Mouse (Mus musculus) yolk sac, embryonic 10.5 days (tissue): ENCODE results near the gene Khdc4.
"Not testable (repeated sequence)": the region's sequence is repeated elsewhere in the genome, so short reads cannot be mapped to it uniquely, and the experiment has no call there.

ENCODE experiments used
- DNase-seq: peaks from one replicate; pipeline ENCODE4 v3.0.0-alpha.2; 2017; ENCODE audit warnings: low spot score

The Khdc4 gene

DNA sequence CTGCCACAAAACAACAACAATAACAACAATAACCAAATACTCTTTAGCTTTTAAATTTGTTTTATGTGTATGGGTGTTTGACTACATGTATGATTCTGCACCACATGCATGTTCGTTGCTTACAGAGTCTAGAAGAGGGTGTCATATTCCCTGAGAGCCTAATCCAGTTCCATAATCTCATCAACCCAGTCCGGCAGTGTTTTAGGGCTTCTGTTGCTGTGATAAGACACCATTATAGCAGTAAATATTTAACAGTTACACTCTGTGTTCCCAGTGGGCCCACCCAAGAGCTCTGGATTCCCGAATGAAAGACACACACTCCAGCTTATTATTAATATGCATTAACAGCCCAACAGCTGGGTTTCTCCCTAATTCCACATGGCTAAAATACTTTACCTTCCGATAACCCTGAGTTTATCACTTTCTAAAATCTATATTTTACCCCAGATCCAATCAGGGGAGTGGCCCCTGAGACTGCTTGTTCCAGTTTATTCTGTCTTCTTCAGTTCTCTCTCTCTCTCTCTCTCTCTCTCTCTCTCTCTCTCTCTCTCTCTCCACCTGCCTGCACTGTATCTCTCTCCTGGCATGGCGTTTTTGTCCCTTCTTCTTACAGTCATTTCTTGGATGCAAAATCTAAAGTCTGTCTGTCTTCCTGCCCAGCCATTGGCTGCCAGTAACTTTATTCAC lies 27.0 kb upstream of the Khdc4 start:
- DNase-seq, result no peak

DNA sequence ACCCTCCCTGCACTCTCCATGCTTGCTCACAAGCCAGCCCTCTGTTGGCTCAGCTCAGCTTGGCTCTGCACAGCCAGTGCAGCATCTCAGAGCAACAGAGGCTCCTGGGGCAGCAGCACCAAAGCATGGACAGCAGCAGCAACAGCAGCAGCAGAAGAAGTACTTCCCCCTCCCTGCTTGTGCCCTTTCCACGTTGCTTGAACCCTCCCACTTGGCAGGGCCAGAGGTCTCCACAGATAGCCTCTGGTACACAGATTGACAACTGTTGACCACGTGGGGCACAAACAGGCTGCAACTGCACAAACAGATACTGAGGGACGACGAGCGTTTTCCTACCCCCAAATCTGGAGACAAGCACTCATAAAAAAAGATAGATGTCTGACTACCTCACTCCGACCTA lies 25.8 kb upstream of the Khdc4 start:
- no peak for DNase-seq

DNA sequence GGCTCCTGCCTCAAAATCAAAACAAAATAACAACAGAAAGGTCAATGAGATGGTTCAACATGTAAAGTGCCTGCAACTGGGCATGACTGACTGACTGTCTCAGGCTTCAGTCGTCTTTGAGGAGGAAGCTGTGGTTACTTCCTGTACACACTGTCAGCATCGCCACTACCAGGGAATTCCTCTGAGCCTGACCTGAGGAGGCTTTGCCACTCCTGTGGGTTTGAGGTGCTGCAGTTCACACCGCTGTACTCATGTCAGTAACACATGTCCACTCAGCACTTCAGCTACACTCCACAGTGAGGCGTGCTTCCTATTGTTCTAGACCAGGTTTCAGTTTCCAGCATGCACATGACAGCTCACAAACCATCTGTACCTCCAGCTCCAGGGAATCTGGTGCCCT lies 21.5 kb upstream of the Khdc4 start:
- no peak for DNase-seq

DNA sequence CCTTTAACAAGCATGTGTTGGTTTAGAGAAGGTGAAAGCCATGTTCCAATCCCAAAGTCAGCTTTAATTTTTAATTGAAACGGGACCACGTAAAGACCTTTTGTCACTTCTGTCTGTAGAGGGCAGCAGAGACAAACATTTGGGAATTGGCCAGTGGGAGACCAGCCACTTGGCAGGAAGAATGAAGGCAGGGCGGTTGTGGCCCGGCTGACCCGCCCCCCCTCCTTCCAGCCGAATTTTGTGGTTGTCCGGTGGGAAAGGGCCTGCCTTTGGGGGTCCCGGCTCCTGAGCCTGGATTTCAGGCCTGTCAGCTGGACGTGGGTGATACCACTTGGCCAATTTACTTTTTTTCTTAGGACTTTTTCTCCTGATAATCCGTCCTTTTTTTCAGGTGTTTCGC lies 8.2 kb upstream of the Khdc4 start:
- DNase-seq, result peak; percentile 78

DNA sequence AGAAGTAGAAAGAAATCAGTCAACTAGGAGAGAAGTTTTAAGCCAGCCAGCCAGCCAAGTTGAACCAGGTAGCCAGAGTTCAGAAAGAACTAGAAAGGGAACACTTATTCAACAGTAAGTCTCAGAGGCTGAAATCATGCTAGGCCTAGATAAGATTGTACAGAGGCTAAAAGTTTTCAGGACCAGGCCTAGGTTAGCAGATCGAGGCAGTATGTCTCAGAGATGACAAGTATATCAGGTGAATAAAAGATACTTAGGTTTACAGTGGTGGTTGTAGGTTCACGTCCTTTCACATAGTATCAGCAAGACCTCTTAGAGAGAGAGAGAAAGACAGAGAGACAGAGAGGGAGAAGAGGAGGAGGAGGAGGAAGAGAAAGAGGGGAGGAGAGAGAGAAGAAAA lies 1.8 kb upstream of the Khdc4 start:
- no peak for DNase-seq

DNA sequence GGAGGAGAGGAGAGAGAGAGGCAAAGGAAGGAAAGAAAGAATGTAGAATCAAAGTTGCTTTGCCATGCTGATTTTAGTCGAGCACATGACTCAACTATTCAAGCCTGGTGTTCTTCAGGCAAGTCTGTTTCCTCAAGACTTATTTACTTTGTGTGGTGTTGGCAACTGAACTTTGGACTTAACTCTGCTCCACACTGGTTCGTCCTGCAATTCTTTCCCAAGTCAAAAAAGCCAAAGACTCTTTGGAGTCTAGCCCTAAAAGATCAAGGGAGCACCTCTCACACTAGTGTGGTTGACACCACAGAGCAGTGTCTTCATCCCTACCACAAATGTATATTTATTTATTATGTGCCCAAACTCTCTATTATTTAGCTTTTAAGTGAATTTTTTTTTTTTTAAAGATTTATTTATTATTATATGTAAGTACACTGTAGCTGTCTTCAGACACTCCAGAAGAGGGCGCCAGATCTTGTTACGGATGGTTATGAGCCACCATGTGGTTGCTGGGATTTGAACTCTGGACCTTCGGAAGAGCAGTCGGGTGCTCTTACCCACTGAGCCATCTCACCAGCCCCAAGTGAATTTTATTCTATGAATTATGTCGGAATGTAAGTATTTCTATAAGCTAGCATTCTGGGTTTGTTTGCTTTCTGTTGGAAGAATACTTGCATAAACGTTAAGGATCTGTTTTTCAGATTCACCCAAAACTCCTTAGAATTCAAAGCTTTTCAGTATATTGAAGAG lies 1.2 kb upstream of the Khdc4 start:
- peak; percentile 75 for DNase-seq

DNA sequence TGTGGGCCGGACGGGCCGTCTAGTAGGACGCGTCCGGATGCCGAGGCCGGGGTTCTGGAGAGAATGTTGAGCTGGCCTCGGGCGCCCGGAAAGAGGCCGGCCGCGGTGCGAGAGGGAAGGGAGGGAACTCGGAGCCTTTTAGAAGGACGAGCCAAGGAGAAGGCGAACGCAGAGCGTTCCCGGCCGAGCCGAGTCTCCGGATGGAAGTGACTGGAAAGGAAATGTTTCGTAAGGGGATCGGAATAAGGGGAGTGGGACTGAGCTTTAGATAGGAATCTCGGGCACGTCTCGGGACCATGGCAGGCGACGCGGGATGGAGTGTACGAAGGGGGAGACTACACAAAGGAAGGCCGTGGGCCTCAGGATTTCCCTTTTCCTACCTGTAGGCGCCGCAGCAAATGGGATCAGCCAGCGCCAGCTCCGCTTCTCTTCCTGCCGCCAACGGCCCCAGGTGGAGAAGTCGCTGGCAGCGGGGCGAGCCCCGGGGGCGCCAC lies 402 bp downstream of the Khdc4 start:
- no peak for DNase-seq

DNA sequence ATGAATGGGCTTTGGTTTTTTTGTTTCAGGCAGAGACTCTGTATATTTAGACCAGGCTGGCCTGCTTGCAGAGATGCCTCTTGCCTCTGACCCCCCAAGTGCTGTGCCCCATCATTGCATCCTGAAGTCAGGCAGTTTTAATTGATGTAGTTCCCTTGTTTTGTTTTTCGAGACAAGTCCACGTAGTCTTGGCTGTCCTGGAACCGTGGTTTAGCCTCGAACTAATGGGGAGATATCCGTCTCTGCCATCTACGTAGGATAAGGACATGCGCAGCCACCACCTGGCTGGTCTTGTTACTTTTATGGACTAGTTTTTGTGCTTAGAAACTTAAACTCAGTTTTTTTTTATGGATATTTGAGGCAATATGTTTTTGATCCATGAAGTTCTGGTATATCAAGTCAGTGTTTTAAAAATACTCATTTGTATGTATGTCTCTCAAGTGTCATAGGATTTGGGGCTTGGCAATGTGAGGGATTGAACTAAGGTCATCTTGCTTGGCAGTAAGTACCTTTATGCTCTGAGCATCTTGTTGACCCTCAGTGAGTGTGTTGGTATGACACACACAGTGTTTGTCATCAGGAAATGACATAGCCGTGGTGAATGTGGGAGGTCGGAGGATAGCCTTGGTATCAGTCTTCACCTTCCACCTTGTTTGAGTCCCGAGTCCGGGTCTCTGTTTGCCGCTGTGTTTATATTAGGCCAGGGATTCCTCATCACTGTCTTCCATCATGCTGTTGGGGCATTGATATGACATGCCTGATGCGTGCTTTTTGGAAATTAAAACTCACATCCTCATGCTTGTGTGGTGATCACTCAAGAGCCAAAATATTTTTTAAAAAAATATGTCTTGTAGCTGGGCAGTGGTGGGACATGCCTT lies 1.4 kb downstream of the Khdc4 start:
- no peak for DNase-seq

DNA sequence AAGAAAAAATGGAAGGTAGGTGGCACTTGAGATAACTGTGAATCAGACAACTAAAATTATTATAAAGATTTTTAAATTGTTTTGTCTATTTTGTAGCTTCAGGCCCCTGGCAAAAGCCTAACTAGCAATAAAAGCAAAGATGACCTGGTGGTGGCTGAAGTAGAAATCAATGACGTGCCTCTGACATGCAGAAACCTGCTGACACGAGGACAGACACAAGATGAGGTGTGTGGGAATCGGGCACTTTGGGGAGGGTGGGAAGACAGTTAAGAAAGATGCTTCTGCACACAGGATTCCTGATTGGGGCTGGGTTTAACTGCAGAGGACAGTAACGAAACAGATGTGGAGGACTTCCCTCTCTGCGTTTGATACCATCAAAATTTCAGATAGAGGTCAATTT lies 3.5 kb downstream of the Khdc4 start:
- DNase-seq, result no peak

DNA sequence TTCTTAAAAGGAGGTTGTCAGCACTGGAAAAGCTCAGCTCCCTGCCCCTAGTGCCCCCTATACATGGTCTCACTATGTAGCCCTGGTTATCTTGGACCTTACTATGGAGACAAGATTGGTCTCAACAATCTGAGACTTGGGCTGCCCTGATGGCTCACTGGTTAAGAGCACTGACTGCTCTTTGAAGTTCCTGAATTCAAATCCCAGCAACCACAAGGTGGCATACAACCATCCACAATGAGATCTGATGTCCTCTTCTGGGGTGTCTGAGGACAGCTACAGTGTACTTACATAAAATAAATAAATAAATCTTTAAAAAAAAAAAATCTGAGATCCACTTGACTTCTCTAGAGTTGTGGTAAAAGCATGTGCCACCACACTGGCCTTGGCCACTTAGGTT lies 9.9 kb downstream of the Khdc4 start:
- no peak for DNase-seq

DNA sequence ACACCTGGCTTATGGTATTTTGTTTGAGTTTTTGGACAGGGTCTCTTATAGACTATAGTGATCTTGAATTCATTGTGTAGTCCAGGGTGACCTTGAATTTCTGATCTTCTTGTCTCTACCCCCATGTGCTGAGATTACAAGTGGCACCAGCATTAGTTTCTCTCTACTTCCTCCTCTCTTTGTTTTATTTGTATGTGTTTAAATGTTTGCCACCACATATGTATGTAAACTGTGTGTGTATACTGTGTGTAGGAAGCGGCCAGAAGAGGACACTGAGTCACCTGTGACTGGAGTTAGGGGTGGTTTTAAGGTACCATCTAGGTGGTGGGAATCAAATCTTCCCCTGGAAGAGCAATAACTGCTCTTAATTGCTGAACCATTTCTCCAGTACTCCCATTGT lies 12.4 kb downstream of the Khdc4 start:
- DNase-seq, result no peak

DNA sequence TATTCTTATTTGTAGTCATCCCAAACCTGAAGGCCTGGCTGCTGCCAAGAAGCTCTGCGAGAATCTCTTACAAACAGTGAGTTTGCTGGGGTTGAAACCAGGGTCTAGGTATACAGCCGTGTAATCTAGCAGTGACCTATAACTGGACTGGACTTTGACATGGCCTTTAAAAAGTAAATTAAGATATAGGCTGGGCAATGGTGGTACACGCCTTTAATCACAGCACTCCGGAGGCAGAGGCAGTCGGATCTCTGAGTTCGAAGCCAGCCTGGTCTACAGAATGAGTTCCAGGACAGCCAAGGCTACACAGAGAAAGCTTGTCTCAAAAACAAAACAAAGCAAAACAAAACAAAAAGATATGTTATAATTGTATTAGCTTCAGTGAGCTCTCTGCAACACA lies 13.2 kb downstream of the Khdc4 start:
- DNase-seq, result no peak

DNA sequence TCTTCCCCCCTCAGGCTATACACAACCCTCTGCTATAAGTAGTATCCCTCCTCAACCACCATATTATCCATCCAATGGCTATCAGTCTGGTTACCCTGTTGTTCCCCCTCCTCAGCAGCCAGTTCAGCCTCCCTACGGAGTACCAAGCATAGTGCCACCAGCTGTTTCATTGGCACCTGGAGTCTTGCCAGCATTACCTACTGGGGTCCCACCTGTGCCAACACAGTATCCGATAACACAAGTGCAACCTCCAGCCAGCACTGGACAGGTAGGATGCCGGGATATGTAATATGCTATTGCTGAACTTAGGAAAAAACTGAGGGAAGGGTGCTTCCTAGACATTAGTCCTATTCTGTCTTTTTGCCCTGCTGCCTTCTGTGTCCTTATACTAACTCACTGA lies 14.6 kb downstream of the Khdc4 start:
- DNase-seq, result no peak

DNA sequence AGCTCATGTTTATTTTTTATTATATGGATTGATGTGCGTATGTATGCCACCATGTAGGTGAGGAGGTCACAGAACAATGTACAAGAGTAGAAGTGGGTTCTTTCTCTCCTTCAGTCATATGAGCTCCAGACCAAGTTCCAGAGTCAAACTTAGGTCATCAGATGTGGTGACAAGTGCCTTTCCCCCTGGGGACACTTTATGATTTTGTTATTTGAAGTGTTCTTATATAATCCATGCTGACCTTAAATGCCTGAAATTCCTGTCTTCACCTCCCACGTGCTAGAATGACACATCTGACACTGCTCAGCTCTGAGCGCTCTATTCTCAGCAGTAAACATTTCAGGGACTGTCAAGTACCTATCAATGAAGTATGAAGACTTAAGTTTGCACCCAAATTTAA lies 15.6 kb downstream of the Khdc4 start:
- no peak for DNase-seq

DNA sequence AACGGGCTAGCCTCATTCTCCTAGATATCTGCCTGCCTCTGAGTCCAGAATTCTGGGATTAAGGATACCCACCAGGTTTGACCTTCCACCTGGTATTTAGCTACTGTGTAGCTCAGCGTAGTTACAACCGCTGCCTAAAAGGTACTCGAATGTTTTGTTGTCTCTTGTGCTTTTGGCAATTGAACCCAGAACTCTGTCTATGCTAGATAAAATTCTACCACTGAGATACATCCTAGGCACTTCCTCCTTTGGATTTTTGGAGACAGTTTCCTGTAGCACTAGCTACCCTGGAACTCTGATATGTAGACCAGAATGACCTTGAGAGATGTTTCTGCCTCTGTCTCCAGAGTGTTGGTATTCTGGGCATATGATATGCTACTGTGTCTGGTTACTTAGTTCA lies 28.1 kb downstream of the Khdc4 start:
- no peak for DNase-seq

DNA sequence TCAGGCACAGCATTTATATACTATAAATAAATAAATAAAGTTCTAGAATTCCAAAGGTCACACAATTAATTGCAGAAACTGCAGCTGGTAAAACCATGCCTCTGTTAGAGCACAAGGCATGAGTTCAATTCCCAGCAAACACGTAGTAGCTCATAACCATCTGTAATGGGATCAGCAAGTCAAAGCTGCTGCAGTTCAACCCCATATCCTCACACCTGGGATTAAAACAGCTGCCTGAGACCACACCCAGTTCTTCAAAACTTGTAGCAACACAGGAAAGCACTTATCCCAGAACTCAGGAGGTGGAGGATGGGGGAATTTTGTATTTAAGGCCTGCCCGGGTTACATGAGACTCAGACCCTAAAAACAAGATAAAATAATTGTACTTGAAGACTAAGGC lies 29.1 kb downstream of the Khdc4 start:
- no peak for DNase-seq

DNA sequence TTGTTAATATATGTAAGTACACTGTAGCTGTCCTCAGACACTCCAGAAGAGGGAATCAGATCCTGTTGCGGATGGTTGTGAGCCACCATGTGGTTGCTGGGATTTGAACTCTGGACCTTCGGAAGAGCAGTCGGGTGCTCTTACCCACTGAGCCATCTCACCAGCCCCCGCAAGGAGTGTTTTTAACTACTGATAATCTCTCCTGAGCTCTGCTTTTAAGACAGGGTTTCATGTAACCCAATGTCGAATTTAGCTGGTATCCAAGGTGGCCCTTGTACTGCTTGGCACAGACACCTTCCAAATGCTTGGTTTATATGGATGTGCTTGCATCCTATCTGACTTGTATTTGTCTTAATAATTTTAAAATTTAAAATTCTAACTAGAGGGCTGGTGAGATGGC lies 30.1 kb downstream of the Khdc4 start:
- not testable (repeated sequence) for DNase-seq

DNA sequence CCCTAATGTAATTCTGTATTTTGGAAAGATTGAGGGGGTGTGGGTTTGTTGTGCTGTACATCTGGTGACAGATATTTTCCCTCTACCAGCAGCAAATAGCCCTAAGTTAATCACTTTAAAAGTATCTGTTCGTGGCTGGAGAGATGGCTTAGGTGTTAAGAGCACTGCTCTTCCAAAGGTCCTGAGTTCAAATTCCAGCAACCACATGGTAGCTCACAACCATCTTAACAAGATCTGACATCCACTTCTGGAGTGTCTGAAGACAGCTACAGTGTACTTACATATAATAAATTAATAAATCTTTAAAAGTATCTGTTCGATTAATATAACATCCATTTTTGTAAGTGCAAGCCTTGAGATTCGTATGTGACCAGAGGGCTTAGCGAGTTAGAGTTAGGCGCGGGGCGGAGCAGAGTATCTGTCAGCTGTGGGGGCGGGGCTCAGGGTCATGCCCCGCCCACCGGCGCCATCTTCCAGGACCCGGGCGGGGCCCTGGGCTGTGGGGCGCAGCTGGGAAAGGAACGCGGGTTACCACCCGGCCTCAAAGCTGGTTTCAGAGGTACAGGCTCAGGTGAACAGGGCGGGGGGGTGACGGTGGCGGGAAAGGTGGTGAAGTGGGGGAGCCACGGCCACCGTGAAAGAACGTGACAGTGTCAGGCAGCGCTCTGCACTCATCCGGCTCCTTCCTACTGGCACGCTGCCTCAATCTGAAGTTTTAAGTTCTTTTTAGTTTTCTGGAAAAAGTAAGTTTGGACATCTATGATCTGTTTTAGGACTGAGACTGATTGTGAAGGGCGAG lies 31.0 kb downstream of the Khdc4 start, which contains the start of gene Rit1:
Rit1 (plus strand) TSS at position 440 of the 799 bp plus-strand sequence.
- peak; percentile 81 for DNase-seq

DNA sequence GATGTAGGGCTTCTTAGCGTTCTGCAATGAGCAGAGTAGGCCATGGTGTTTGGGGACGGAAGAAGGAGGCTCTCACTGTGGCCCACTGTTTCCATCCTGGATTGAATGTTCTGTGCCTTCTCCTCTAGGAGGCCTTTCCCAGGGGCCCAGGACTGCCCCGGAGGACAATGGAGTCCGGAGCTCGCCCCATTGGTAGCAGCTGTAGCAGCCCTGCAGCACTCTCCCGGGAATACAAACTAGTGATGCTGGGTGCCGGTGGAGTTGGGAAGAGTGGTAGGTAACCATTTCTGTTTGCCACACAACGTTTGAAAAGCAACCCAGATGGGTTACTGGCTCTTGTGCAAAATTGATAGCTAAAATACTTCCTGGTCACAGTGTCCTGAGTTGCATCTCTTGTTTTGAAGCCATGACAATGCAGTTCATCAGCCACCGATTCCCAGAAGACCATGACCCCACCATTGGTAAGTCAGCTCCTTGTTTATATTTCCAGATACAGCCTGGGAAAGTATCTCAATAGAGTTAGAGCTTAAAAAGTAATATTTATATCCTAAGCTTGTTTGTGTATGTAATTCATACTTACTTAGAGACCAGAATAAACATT lies 31.7 kb downstream of the Khdc4 start:
- DNase-seq, result peak; percentile 50

DNA sequence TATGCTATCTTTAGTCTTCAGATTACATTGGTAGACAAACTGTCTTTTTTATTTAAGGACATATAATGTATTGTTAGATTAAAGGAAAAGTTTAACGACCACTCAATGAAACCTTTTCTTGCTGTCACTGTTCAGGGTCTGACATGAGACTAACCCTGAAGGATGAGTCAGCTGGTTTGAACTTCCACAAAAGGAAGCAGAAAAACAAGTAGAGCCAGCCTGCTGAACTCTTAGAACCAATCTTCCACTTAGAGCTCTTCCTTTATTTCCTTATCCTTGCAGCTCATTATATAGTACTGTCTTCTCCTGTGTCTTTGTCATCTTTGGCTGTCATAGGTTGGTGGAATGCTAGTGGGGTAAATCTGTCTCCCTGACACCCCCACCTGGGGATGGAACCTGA lies 32.2 kb downstream of the Khdc4 start:
- DNase-seq, result no peak

DNA sequence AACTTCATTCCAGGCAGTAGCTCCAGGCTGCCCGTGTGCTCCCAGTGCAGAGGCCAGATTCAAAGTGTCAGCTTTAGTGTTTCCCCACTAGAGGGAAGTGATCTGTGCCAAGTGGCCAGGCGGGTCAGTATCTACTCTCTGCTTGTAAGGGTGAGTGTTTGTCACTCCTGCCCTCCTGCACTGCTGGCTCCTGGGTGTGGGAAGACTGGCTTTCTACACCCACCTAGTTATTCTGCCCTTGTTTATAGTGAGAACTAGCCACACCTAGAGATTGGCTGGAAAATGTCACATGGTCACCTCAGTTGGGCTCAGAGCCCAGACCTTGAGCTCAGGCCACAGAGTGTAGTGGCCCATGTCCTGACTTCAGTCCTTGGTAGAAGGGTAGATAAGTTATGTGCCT lies 33.5 kb downstream of the Khdc4 start:
- no peak for DNase-seq
